Mouse (Mus musculus): ENCODE measurements at regions not wholly inside any gene's neighbourhood (a gene's known extent, or its start where the extent isn't known, plus 50 kb on each side); places are given as distances from the start of the nearest gene placed in this dataset.
A peak's percentile ranks its signal among the peaks of the same experiment; 100 is the strongest.

GRCm38 (mm10) chr1:166735545-166735944, 53.9 kb upstream of the Fmo9 start:
- no peak for DNase-seq (ENCODE audit: low read depth, low spot score)

GRCm38 (mm10) chr1:166738029-166738428, 56.4 kb upstream of the Fmo9 start:
- peak; percentile 27 for DNase-seq (ENCODE audit: low read depth, low spot score)

- no peak for DNase-seq (ENCODE audit: low read depth, low spot score)
These were observed 68.6 kb upstream of the Fmo9 start for GRCm38 (mm10) chr1:166750236-166750635.

- no peak for DNase-seq (ENCODE audit: low read depth, low spot score)
These were observed 69.1 kb upstream of the Fmo9 start for GRCm38 (mm10) chr1:166750777-166751176.

- DNase-seq (ENCODE audit: low read depth, low spot score), result no peak
These were observed 69.8 kb upstream of the Fmo9 start for GRCm38 (mm10) chr1:166751436-166751835.

- no peak for DNase-seq (ENCODE audit: low read depth, low spot score)
These were observed 71.5 kb upstream of the Fmo9 start for GRCm38 (mm10) chr1:166752990-166753709.

GRCm38 (mm10) chr1:166758987-166759386, 77.3 kb upstream of the Fmo9 start:
- DNase-seq (ENCODE audit: low read depth, low spot score), result no peak

- no peak for DNase-seq (ENCODE audit: low read depth, low spot score)
These were observed 91.5 kb upstream of the Fmo9 start for GRCm38 (mm10) chr1:166773114-166773513.

- DNase-seq (ENCODE audit: low read depth, low spot score), result peak; percentile 23
These were observed 100.5 kb upstream of the Fmo9 start for GRCm38 (mm10) chr1:166782106-166782505.

GRCm38 (mm10) chr1:166787945-166788344, 106.3 kb upstream of the Fmo9 start:
- no peak for DNase-seq (ENCODE audit: low read depth, low spot score)

- DNase-seq (ENCODE audit: low read depth, low spot score), result no peak
These were observed 107.3 kb upstream of the Fmo9 start for GRCm38 (mm10) chr1:166788824-166789399.

GRCm38 (mm10) chr1:166793052-166793716, 111.5 kb upstream of the Fmo9 start:
- DNase-seq (ENCODE audit: low read depth, low spot score), result no peak

- no peak for DNase-seq (ENCODE audit: low read depth, low spot score)
These were observed 112.1 kb upstream of the Fmo9 start for GRCm38 (mm10) chr1:166793717-166794081.

- DNase-seq (ENCODE audit: low read depth, low spot score), result peak; percentile 2
These were observed 113.1 kb upstream of the Fmo9 start for GRCm38 (mm10) chr1:166794622-166795244.

GRCm38 (mm10) chr1:166795613-166796012, 114.0 kb upstream of the Fmo9 start:
- DNase-seq (ENCODE audit: low read depth, low spot score), result no peak

- DNase-seq (ENCODE audit: low read depth, low spot score), result no peak
These were observed 114.8 kb upstream of the Fmo9 start for GRCm38 (mm10) chr1:166796362-166796925.

GRCm38 (mm10) chr1:166796931-166797330, 115.3 kb upstream of the Fmo9 start:
- no peak for DNase-seq (ENCODE audit: low read depth, low spot score)

GRCm38 (mm10) chr1:166800953-166801603, 119.4 kb upstream of the Fmo9 start:
- DNase-seq (ENCODE audit: low read depth, low spot score), result no peak

- DNase-seq (ENCODE audit: low read depth, low spot score), result no peak
These were observed 120.3 kb upstream of the Fmo9 start for GRCm38 (mm10) chr1:166801929-166802328.

- no peak for DNase-seq (ENCODE audit: low read depth, low spot score)
These were observed 122.3 kb upstream of the Fmo9 start for GRCm38 (mm10) chr1:166803928-166804327.

GRCm38 (mm10) chr1:166804333-166804732, 122.7 kb upstream of the Fmo9 start:
- no peak for DNase-seq (ENCODE audit: low read depth, low spot score)

Measured in embryo, embryonic 11.5 days (tissue).